Mouse (Mus musculus) cerebellum, adult (tissue): ENCODE measurements at regions not wholly inside any gene's neighbourhood (a gene's known extent, or its start where the extent isn't known, plus 50 kb on each side); places are given as distances from the start of the nearest gene placed in this dataset.

Experiments used
- ATAC-seq: cut with Nextera tagmentation; 2 replicates; pipeline ENCODE4 v1.9.2; 2017; ENCODE audit warnings: mild to moderate bottlenecking, moderate library complexity, mixed read lengths; ENCODE audit not compliant: insufficient number of reproducible peaks, low FRiP score, low TSS enrichment

GRCm38 (mm10) chr15:36680361-36681140 is 327.0 kb downstream of the Zfp706 start:
- no peak for ATAC-seq

DNA sequence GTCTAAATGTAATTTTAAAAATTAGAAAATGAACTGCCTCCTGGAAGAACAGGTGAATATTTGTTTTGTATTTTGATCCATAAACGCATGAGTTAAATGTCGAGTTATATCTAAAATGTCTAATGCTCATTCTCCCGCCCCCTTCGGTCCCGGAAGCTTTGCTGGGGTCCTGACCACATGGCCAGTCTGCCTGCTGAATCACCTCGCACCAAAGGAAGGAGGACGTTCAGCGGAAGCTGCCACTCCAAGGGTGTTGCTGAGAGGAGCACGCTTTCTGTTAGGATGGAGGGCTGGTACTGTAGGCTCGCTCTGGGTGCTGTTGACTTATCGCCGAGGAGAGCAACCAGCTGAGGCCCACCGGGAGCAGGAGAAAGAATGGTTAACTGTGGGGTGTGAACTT is 328.0 kb downstream of the Zfp706 start:
- ATAC-seq: no peak

GRCm38 (mm10) chr15:36669748-36670147 is 337.8 kb downstream of the Zfp706 start:
- ATAC-seq: no peak; the same call in 1 of the 2 replicates

DNA sequence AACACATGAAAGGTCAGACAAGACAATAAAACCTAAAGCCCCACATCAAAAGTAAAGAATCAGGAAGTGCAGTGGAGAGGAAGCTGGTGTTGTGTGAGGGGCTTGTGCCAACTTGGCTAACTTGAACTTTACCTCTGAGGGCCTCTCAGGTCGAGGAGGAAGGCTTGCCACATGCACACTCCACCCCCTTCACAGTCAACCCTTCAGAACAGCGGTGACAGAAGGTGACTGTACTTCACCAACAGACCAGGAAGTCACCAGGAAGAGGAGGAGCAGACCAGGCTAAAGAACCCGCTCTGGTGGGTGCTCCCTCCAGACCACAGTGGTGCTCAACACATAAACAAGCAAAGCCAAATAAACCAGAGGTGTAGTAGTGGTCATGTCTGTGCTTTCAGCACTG is 341.0 kb downstream of the Zfp706 start:
- ATAC-seq: no peak

DNA sequence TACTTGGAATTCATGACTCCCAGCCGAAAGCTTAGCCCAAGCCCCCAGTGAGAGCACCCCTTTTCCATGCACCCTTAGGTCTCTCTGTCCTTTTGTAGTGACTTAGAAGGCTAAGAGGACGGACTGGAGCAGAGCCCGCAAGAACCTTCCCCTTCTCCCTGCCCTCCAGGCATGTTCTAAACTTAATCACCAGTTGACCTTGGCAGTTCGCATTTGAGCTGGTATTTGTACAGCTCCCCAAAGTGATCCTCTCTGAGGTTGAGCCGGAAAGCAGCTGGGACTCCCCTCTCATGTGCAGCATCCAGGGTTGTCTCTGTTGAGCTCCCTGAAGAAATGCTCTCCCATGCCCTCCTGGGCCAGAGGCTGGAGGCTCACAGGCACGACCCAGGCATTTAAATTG is 343.2 kb downstream of the Zfp706 start:
- no peak for ATAC-seq

- no peak for ATAC-seq
These were observed 346.6 kb downstream of the Zfp706 start for GRCm38 (mm10) chr15:36660986-36661385.
